Mouse (Mus musculus) olfactory bulb, adult 2 months (tissue): ENCODE results near the gene Med12l.

Source experiments
- CTCF ChIP-seq: fragments of 200-500 bp; IDR thresholded peaks from 2 replicates; pipeline ENCODE4 v1.5.1; 2012; ENCODE audit warnings: low read depth, mild to moderate bottlenecking, low read length, moderate library complexity; ENCODE audit not compliant: insufficient read depth
- POLR2A ChIP-seq: fragments of 200-500 bp; IDR thresholded peaks from 2 replicates; pipeline ENCODE4 v1.6.1; 2012; ENCODE audit warnings: mild to moderate bottlenecking, low read depth, low read length, moderate library complexity; ENCODE audit not compliant: insufficient read depth

DNA sequence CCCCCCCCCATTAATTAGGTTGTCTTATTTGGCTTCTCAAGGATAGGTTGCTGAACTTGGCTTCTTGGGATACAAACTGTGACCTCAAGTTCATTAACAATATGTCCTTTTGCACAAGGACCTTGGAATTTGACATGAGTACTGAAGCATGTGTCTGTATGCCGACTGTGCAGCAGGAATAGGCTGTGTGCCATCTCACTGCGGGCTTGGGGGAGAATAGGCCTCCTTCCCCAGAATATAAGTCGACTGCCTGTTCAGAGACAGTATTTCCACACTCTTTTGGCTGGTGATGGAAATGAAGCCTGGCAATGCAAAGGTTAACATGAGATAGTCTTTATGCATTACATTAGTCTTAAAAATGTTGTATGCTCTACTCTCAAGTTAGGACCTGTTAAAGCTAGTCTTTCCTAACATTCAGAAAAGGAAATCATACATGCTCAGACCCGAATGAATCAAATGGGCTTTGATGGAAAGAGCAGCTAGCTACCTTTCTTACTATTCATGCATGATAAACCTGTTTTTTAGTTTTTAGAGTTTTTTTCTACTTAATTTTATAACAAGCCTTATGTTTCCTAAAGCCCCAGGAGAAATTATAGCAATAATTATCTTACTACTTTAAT is 191.8 kb downstream of the Med12l start:
- TF ChIP-seq CTCF = no peak
- TF ChIP-seq POLR2A = no peak
